Mouse (Mus musculus): ENCODE results near the gene Cdh6.

Gene Cdh6

DNA sequence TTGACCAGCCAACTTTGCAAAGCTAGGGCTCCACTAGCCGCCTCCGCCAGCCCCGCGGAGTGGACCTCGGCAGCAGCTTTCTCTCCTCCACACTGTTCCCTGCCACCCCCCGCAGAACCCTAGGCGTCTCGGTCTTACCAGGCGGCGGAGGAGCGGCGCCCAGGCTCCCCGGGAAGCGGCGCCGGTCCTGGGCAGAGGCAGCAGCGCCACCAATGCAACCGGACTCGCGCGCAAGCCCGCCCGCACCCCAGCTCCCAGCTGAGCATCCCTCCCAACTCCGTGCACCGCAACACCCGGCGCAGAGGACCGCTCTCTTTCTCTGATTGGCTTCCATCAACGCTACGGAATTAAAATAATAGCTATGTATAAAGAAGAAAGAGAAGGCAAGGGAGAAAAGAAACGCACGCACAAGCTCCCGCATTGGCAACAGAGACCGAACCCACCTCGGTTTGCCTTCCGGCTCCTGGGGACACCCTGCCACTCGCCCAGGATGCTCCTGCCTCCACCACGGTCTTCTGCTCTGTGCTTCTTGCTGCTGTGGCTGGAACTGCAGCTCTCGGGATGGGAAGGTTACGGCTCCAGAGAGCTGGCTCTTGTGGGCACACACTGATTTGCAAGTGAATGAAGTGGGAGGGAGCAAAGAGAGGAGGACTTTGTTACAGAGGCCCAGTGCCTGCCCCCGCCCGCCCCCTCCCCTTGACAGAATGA lies at the start of gene Cdh6:
TSS of gene Cdh6 (minus strand) at position 605 of the 708 bp plus-strand sequence.
- DNase-seq (ENCODE audit: low spot score in 2 of 2): peak; percentile 52 to 57

- no peak for DNase-seq (ENCODE audit: low spot score in 2 of 2)
Measured at GRCm38 (mm10) chr15:13219727-13220454, 46.4 kb upstream of the Cdh6 start.

- no peak for DNase-seq (ENCODE audit: low spot score in 2 of 2)
Measured at GRCm38 (mm10) chr15:13217800-13218199, 44.3 kb upstream of the Cdh6 start.

- DNase-seq (ENCODE audit: low spot score in 2 of 2): no peak
Measured at GRCm38 (mm10) chr15:13217161-13217560, 43.7 kb upstream of the Cdh6 start.

DNA sequence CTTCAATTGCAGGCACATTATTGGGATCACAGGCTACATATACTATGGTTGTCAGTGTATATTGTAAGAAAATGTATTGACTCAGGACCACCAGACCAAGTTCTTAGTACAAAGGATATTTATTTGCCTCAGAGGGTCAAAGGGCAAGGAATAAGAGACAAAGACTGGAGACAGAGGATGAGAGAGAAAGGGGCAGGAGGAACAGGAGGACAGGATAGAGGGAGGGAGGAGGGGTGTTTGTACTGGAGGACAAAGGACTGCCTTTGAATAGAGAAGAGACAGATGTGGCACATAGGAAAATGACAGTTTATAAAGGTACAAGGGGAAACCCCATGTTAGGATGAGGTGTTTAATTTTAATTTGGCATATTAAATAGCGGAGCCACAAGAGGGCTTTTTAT lies 39.5 kb upstream of the Cdh6 start:
- no peak for DNase-seq (ENCODE audit: low spot score in 2 of 2)

DNA sequence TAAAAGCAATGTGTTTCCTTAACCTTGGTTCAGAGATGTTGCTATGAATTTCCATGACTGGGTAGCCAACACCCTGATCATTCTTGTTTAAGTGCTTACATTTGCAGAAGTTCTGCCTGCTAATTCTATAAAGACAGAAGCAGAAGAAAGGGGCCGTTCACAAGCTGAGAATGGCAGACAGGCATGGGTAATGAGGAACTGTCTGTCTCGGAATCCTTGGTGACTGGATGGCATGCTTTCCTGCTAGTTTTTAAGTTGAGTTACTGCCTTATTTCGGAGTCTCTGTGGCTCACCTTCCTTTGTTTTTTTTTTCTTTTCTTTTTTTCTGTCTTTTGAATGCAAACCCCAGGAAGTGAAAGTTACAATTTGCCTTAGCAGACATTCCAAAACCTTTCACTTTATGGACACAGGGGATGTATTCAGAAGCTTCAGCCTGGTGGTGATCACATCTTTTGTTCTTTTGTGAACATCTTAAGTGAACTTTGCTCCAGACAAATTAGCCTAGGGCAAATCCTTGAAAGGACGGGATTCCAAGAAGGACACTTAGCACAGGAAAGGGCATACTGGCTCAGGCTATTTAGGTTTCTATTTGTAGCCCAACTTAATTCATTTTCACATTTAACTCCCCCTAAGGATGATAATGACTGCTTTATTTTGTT lies 38.7 kb upstream of the Cdh6 start:
- DNase-seq (ENCODE audit: low spot score in 2 of 2): no peak

GRCm38 (mm10) chr15:13210186-13210585 lies 36.7 kb upstream of the Cdh6 start:
- no peak for DNase-seq (ENCODE audit: low spot score in 2 of 2)

DNA sequence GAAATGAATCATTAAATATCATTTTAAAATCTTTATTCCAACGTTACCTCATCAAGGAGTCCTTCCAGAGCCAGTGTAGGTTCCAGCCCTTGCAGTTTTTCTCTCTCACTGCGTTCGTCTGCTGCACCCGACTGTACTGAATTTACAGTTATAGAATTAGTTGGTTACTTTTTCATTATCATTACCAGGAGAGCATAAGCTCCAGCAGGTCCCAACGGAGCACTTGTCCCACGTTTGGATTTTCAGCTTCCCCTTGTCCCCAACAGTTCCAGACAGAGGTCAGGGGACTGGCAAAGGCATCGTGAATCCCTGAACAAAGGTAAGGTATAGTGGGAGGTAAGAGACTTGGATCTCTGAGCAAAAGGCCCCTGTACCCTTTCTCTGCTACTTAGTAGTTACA lies 35.2 kb upstream of the Cdh6 start:
- DNase-seq (ENCODE audit: low spot score in 2 of 2): no peak

DNA sequence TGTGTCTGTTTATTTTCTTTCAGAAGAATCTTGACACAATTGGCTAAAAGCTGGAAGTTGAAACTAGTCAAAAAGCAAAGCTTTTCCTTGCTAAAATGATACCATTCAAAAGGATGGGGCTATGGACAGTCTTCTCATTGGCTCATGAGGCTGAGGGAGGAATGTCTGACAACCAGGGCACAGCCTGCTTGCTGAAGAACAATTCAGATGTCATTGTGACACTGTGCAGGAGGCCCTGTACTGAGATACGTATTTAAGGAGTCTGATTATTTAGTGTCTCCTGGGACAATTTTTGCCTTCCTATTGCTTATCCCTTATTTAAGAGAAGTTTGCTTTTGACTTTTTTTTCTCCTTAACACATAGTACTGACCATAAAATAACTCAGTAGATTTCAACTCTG lies 22.8 kb upstream of the Cdh6 start:
- no peak for DNase-seq (ENCODE audit: low spot score in 2 of 2)

DNA sequence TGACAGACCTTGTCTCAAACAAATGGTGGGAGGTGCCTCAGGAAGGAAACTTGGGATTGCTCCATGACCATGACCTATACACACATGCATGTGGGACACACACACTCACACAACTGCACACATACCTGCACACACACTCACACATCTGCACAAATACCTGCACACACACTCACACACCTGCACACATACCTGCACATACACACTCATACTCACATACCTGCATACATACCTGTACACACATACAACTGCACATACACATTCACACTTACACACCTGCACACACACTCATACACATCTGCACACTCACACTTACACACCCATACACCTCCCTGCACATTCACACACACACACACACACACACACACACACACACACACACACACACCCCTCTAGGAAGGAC lies 20.6 kb upstream of the Cdh6 start:
- DNase-seq (ENCODE audit: low spot score in 2 of 2): no peak

DNA sequence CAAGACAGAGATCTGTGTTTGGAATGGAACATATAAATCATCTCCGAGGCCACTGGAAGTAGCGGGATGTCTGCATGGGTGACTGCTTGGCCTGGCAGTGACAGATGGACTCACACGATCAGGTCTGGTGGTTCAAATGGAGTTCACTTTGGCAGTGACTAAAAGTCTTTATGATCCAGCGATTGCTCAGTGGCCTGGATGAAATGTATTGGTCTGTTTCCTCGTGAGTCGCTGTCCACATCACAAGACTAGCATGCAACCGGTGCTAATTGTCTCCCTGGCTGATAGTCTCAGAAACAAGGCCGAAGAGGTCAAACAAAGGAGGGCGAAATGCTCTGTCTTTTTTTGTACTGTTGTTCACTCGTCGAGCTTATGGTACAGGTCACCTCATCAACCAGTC lies 19.6 kb upstream of the Cdh6 start:
- no peak for DNase-seq (ENCODE audit: low spot score in 2 of 2)

GRCm38 (mm10) chr15:13183661-13184060 lies 10.2 kb upstream of the Cdh6 start:
- no peak for DNase-seq (ENCODE audit: low spot score in 2 of 2)

GRCm38 (mm10) chr15:13181430-13181829 lies 8.0 kb upstream of the Cdh6 start:
- no peak for DNase-seq (ENCODE audit: low spot score in 2 of 2)

GRCm38 (mm10) chr15:13181014-13181413 lies 7.5 kb upstream of the Cdh6 start:
- no peak for DNase-seq (ENCODE audit: low spot score in 2 of 2)

GRCm38 (mm10) chr15:13175978-13176377 lies 2.5 kb upstream of the Cdh6 start:
- DNase-seq (ENCODE audit: low spot score in 2 of 2): no peak

- no peak for DNase-seq (ENCODE audit: low spot score in 2 of 2)
Measured at GRCm38 (mm10) chr15:13174618-13174980, 1.1 kb upstream of the Cdh6 start.

DNA sequence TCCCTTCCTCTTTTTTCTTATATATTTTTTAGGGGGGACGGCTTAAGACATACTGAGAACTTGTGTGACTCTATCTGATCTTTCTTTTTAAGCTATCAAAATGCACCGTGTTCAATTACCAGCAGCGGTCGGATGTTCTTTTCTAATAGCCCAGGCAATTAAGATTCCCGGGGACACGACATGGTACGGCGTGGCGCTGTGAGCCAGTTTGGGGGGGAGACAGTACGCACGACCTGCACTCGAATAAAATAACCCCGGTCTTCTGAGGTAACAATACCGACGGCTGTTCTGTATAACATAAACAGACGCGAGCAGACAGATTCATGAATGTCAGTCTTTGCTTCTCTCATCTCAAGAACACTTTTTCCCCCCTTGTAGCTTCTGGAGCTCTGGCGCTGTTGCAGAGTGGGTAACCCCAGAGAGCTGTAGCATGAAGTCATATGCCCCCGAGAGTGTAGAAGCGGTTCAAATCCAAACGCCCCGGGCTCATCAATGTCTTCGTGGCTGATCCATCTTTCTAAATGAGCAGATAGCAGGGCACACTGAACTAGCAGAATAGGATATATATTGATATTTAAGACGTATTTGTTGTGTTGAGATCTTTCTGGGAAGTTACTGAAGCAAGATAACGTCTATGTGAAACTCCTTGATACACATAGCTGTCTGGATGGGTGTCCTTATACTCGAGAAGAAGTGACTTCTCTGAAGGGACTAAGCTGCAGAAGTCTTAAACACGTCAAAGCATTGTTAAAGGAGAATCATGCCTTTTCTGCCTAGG lies 554 bp upstream of the Cdh6 start:
- DNase-seq (ENCODE audit: low spot score in 2 of 2): no peak

GRCm38 (mm10) chr15:13172365-13173070 lies 957 bp downstream of the Cdh6 start:
- no peak for DNase-seq (ENCODE audit: low spot score in 2 of 2)

- DNase-seq (ENCODE audit: low spot score in 2 of 2): no peak
Measured at GRCm38 (mm10) chr15:13171486-13172364, 1.8 kb downstream of the Cdh6 start.

- DNase-seq (ENCODE audit: low spot score in 2 of 2): no peak
Measured at GRCm38 (mm10) chr15:13165094-13165885, 8.2 kb downstream of the Cdh6 start.

Data from frontal cortex, postnatal 14 days (tissue).